Mouse (Mus musculus): Measurements from ENCODE around the gene Tpm1. TPM values are rescaled to one million over a fixed set of nuclear protein-coding genes. Genes with fewer than 3 reads are reported as not detected.

Gene Tpm1
- 44.3 TPM for polyA plus RNA-seq (2014; fragmentation: Illumina TruSeq; extraction: RNeasy Lipid Tissue Mini Kit (QIAGEN cat#74804); ENCODE audit: low read depth, low replicate concordance)

GRCm38 (mm10) chr9:67049086-67049824 is at the start of gene Tpm1:
Gene Tpm1 (minus strand): TSS chr9:67049406.

GRCm38 (mm10) chr9:66975239-66975645 is 74.0 kb downstream of the Tpm1 start, which contains the start of gene Lactb:
Gene Lactb (minus strand): TSS chr9:66975484.

Other genes starting within 250 kb of the Tpm1 start
- gene Aph1c, start 214.7 kb downstream of the Tpm1 start, polyA plus RNA-seq (2014; fragmentation: Illumina TruSeq; extraction: RNeasy Lipid Tissue Mini Kit (QIAGEN cat#74804); ENCODE audit: low read depth, low replicate concordance): 1.5 TPM
- 5.4 TPM for gene Rab8b, start 129.7 kb downstream of the Tpm1 start, polyA plus RNA-seq (2014; fragmentation: Illumina TruSeq; extraction: RNeasy Lipid Tissue Mini Kit (QIAGEN cat#74804); ENCODE audit: low read depth, low replicate concordance)
- 613 TPM for gene Rps27l, start 103.3 kb downstream of the Tpm1 start, polyA plus RNA-seq (2014; fragmentation: Illumina TruSeq; extraction: RNeasy Lipid Tissue Mini Kit (QIAGEN cat#74804); ENCODE audit: low read depth, low replicate concordance)
- gene Lactb, start 73.9 kb downstream of the Tpm1 start, polyA plus RNA-seq (2014; fragmentation: Illumina TruSeq; extraction: RNeasy Lipid Tissue Mini Kit (QIAGEN cat#74804); ENCODE audit: low read depth, low replicate concordance): 70.0 TPM

Data from liver, adult 10 weeks (tissue).